Mouse (Mus musculus) embryo, embryonic 10.5 days (tissue): Measurements from ENCODE around the gene Trdn.

ENCODE experiments used
- DNase-seq: peaks from one replicate; pipeline ENCODE4 v3.0.0-alpha.2; 2015; ENCODE audit warnings: low spot score

The Trdn gene

GRCm38 (mm10) chr10:33370534-33370933 lies 290.2 kb downstream of the Trdn start:
- no peak for DNase-seq

- peak; percentile 1 for DNase-seq
Measured at GRCm38 (mm10) chr10:33375474-33376029, 295.2 kb downstream of the Trdn start.
